Mouse (Mus musculus) lung, postnatal 0 days (tissue): ENCODE data around the gene Cracr2b. TPM values are rescaled to one million over a fixed set of nuclear protein-coding genes. Genes with fewer than 3 reads are reported as not detected.

Experiments used
- ATAC-seq: fragments of 200-750 bp; cut with Nextera tagmentation; 2 replicates; pipeline ENCODE4 v1.8.0; 2017; ENCODE audit warnings: moderate library complexity
- DNase-seq: peaks from one replicate; pipeline ENCODE4 v3.0.0-alpha.2; 2016; ENCODE audit warnings: low spot score
- H3K27ac ChIP-seq: fragments of 300-500 bp; sonication (generic); 2 replicates; pipeline ENCODE4 v1.5.1; 2014; ENCODE audit warnings: antibody characterized with exemption, mild to moderate bottlenecking, low read length, mixed read lengths
- H3K27me3 ChIP-seq: fragments of 300-500 bp; sonication (generic); replicated peaks from 2 replicates; pipeline ENCODE4 v1.6.1; 2014; ENCODE audit warnings: low read length, mixed read lengths; ENCODE audit not compliant: insufficient read depth
- H3K36me3 ChIP-seq: fragments of 300-500 bp; sonication (generic); 2 replicates; pipeline ENCODE4 v1.6.1; 2014; ENCODE audit warnings: low read length, mixed read lengths; ENCODE audit not compliant: insufficient read depth
- H3K4me1 ChIP-seq: fragments of 300-500 bp; sonication (generic); 2 replicates; pipeline ENCODE4 v1.6.1; 2014; ENCODE audit warnings: antibody characterized with exemption, low read depth, low read length, mixed read lengths; ENCODE audit not compliant: insufficient read depth
- H3K4me2 ChIP-seq: fragments of 300-500 bp; sonication (generic); replicated peaks from 2 replicates; pipeline ENCODE4 v1.6.1; 2014; ENCODE audit warnings: low read depth, mild to moderate bottlenecking, low read length, moderate library complexity, mixed read lengths
- H3K4me3 ChIP-seq: fragments of 300-500 bp; sonication (generic); 2 replicates; pipeline ENCODE4 v1.5.1; 2014; ENCODE audit warnings: low read depth, low read length
- H3K9ac ChIP-seq: fragments of 300-500 bp; sonication (generic); replicated peaks from 2 replicates; pipeline ENCODE4 v1.6.1; 2014; ENCODE audit warnings: low read depth, mild to moderate bottlenecking
- H3K9me3 ChIP-seq: fragments of 300-500 bp; sonication (generic); 2 replicates; pipeline ENCODE4 v1.6.1; 2016; ENCODE audit warnings: low read length, mixed read lengths
- CTCF ChIP-seq: IDR thresholded peaks from 2 replicates; pipeline ENCODE4 v1.5.1; 2016; ENCODE audit warnings: antibody characterized with exemption, mild to moderate bottlenecking
- EP300 ChIP-seq: IDR thresholded peaks from 2 replicates; pipeline ENCODE4 v1.6.1; 2016; ENCODE audit warnings: antibody characterized with exemption, mild to moderate bottlenecking, control low read depth
- WGBS: fragments of 180-500 bp; shearing (Covaris S2); extraction: QIAGEN DNeasy Blood & Tissue Kit; methylation state at CpG from one replicate; pipeline ENCODE4 v1.1.7; 2014; 5-methylcytosine and 5-hydroxymethylcytosine counted together
- polyA plus RNA-seq: library from polyadenylated mRNA; unstranded; fragments of >200 nt; fragmentation: Nextera tagmentation; extraction: Ambion mirVana; gene quantifications from 2 replicates; pipeline ENCODE4 v1.2.1, GENCODE M21; 2015

The Cracr2b gene
- polyA plus RNA-seq, 1 experiment from 2014 or later: 74.9 TPM

- no peak for ATAC-seq
- H3K27ac ChIP-seq: no peak overlapping the region
- no peak for DNase-seq
- H3K4me3 ChIP-seq: no peak overlapping the region
- H3K9ac ChIP-seq: no peak overlapping the region
- H3K4me2 ChIP-seq: no peak overlapping the region
- no peaks in the 10 kb centered on the region for H3K27me3 ChIP-seq
- no peaks in the 10 kb centered on the region for H3K9me3 ChIP-seq
- H3K4me1 ChIP-seq: peaks cover 14% of the 10 kb centered on the region; the same call in 1 of the 2 replicates
- H3K36me3 ChIP-seq: no peaks in the 10 kb centered on the region
- TF ChIP-seq EP300 (no peak), CTCF (no peak)
Observed at GRCm38 (mm10) chr7:141451928-141452327, 9.0 kb upstream of the Cracr2b start.

DNA sequence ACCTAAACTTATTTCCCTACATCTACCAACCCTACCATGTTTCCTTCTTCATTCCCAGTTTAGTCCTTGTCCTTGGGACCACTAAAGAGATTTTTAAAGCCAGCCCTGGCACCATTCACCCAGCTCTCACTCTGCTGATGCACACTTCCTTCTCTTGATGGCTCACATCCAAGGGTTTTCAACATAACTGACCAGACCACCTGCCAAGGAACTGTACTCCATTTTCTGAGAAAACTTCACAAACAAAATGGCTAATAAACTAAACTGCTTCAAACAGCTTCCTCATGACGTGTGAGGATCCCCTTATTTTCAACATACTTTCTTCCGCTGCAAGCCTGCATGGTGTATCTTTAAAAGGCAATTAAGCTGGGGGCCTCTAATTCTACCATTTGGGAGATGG is 7.3 kb upstream of the Cracr2b start:
- H3K36me3 ChIP-seq: peaks cover 11% of the 10 kb centered on the region

GRCm38 (mm10) chr7:141454967-141455551 is 5.8 kb upstream of the Cracr2b start, which contains the start of gene Pnpla2:
Pnpla2 (plus strand) TSS chr7:141455198.
- peaks cover 22% of the 10 kb centered on the region for H3K36me3 ChIP-seq
- peak within 1 kb of the TSS; percentile 82 for H3K4me2 ChIP-seq
- peak within 1 kb of the TSS; percentile 99 for H3K27ac ChIP-seq
- ATAC-seq (peak; percentile 88), DNase-seq (peak; percentile 98)
- no peaks in the 10 kb centered on the region for H3K9me3 ChIP-seq
- H3K9ac ChIP-seq: peak within 1 kb of the TSS; percentile 84
- H3K4me3 ChIP-seq: peak within 1 kb of the TSS; percentile 69
- peak; percentile 32; the same call in 1 of the 2 replicates for TF ChIP-seq CTCF
- TF ChIP-seq EP300: no peak
- H3K27me3 ChIP-seq: no peaks in the 10 kb centered on the region
- under 1% methylated on average over 45 of the region's 45 CpGs for WGBS
- peaks cover 19% of the 10 kb centered on the region for H3K4me1 ChIP-seq

More for the DNA sequence above, 7.3 kb upstream of the Cracr2b start:
- no peaks in the 10 kb centered on the region for H3K9me3 ChIP-seq
- H3K27me3 ChIP-seq: no peaks in the 10 kb centered on the region
- H3K4me3 ChIP-seq: no peak overlapping the region
- peaks cover 16% of the 10 kb centered on the region; the same call in 1 of the 2 replicates for H3K4me1 ChIP-seq
- no peak overlapping the region for H3K9ac ChIP-seq
- H3K4me2 ChIP-seq: no peak overlapping the region
- WGBS: 29% methylated on average over 2 of the region's 2 CpGs
- ATAC-seq (no peak), DNase-seq (peak; percentile 60)
- H3K27ac ChIP-seq: peak overlapping the region; percentile 99; the same call in 1 of the 2 replicates
- TF ChIP-seq EP300 (no peak), CTCF (no peak)

GRCm38 (mm10) chr7:141455610-141456314 is 5.1 kb upstream of the Cracr2b start:
- Histone ChIP-seq H3K4me3 (peak overlapping the region; percentile 69), H3K4me1 (peaks cover 25% of the 10 kb centered on the region), H3K9ac (peak overlapping the region; percentile 84), H3K4me2 (peak overlapping the region; percentile 82), H3K9me3 (no peaks in the 10 kb centered on the region), H3K36me3 (peaks cover 22% of the 10 kb centered on the region), H3K27ac (peak overlapping the region; percentile 99), H3K27me3 (no peaks in the 10 kb centered on the region)
- under 1% methylated on average over 23 of the region's 23 CpGs for WGBS
- DNase-seq (peak; percentile 92), ATAC-seq (peak; percentile 49)
- TF ChIP-seq CTCF (no peak), EP300 (peak; percentile 79)

DNA sequence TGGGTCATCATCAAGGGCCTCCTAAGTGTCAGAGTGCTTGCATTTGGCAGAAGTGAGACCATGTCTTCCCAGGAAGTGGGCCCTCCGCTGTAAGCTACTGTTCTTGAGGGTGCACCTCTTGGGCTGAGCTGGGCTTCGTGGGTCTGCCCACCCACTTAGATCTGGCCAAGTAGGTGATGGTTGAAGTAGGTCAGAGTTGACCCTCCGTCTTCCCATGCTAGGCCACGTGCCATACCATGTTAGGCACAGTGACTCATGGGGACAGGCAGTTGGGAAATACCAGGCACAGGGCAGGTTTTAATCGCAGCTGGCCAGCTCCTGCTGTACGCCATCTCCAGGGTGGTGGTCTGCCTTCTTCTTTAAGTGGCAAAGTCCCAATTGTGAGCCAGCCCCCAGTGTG is 4.2 kb upstream of the Cracr2b start:
- whole genome bisulfite sequencing: 66% methylated on average over 6 of the region's 6 CpGs
- Histone ChIP-seq H3K9me3 (no peaks in the 10 kb centered on the region), H3K9ac (no peak overlapping the region), H3K27ac (no peak overlapping the region), H3K4me3 (no peak overlapping the region), H3K36me3 (peaks cover 22% of the 10 kb centered on the region), H3K27me3 (no peaks in the 10 kb centered on the region), H3K4me1 (peaks cover 29% of the 10 kb centered on the region), H3K4me2 (peak overlapping the region; percentile 82)
- ATAC-seq (no peak), DNase-seq (peak; percentile 60)
- TF ChIP-seq EP300 (no peak), CTCF (no peak)

- H3K36me3 ChIP-seq: peaks cover 22% of the 10 kb centered on the region
- no peaks in the 10 kb centered on the region for H3K9me3 ChIP-seq
- no peak overlapping the region for H3K27ac ChIP-seq
- TF ChIP-seq EP300: no peak
- TF ChIP-seq CTCF: no peak
- H3K4me2 ChIP-seq: peak overlapping the region; percentile 82; the same call in 1 of the 2 replicates
- peaks cover 30% of the 10 kb centered on the region for H3K4me1 ChIP-seq
- H3K4me3 ChIP-seq: no peak overlapping the region
- ATAC-seq: no peak
- peak; percentile 4 for DNase-seq
- no peaks in the 10 kb centered on the region for H3K27me3 ChIP-seq
- WGBS: 89% methylated on average over 14 of the region's 14 CpGs
- H3K9ac ChIP-seq: no peak overlapping the region
Observed at GRCm38 (mm10) chr7:141457236-141457635, 3.7 kb upstream of the Cracr2b start.
